Mouse (Mus musculus) MEL (cell line): ENCODE results near the gene Hnrnph3.

ENCODE experiments used
- CTCF ChIP-seq, 3 experiments: IDR thresholded peaks in 2 of 3; conservative IDR thresholded peaks in 1 of 3; 2 replicates each; pipeline ENCODE4 v1.5.1; 2011 to 2012; ENCODE audit warnings: low read length in 3 of 3, low read depth in 2 of 3, mild to moderate bottlenecking in 2 of 3, improper control_type of control experiment in 1 of 3, inconsistent platforms in 1 of 3, mixed read lengths in 1 of 3, moderate library complexity in 1 of 3; ENCODE audit not compliant: control insufficient read depth in 1 of 3, insufficient read depth in 1 of 3, poor library complexity in 1 of 3, severe bottlenecking in 1 of 3
- EP300 ChIP-seq, 2 experiments: IDR thresholded peaks; 2 replicates each; pipeline ENCODE4 v1.6.1; 2011; ENCODE audit warnings: improper control_type of control experiment in 2 of 2, low read length in 2 of 2, low read depth in 1 of 2, mild to moderate bottlenecking in 1 of 2
- MAZ ChIP-seq: IDR thresholded peaks from 2 replicates; pipeline ENCODE4 v1.6.1; 2012; ENCODE audit warnings: low read depth, mild to moderate bottlenecking, inconsistent platforms, low read length, improper control_type of control experiment
- MEF2A ChIP-seq: IDR thresholded peaks from 2 replicates; pipeline ENCODE4 v1.6.1; 2014; ENCODE audit warnings: low read depth, mild to moderate bottlenecking, inconsistent platforms, low read length, improper control_type of control experiment; ENCODE audit not compliant: poor library complexity, insufficient replicate concordance, severe bottlenecking; ENCODE audit errors: extremely low read depth
- POLR2A ChIP-seq, 2 experiments: IDR thresholded peaks; 2 replicates each; pipeline ENCODE4 v1.6.1; 2011 to 2012; ENCODE audit warnings: low read length in 2 of 2, mild to moderate bottlenecking in 2 of 2, control low read depth in 1 of 2, improper control_type of control experiment in 1 of 2, low read depth in 1 of 2, moderate library complexity in 1 of 2; ENCODE audit not compliant: control insufficient read depth in 1 of 2, insufficient read depth in 1 of 2, poor library complexity in 1 of 2
- POLR2AphosphoS2 ChIP-seq: IDR thresholded peaks from 2 replicates; pipeline ENCODE4 v1.6.1; 2011; ENCODE audit warnings: low read length, improper control_type of control experiment
- RAD21 ChIP-seq: IDR thresholded peaks from 2 replicates; pipeline ENCODE4 v1.6.1; 2011; ENCODE audit warnings: mild to moderate bottlenecking, low read depth, low read length, improper control_type of control experiment
- TAL1 ChIP-seq: IDR thresholded peaks from 2 replicates; pipeline ENCODE4 v1.6.1; 2012; ENCODE audit warnings: mild to moderate bottlenecking, inconsistent platforms, low read length, moderate library complexity, mixed read lengths
- USF2 ChIP-seq, 2 experiments: IDR thresholded peaks; 2 replicates each; pipeline ENCODE4 v1.6.1; 2011 to 2012; ENCODE audit warnings: improper control_type of control experiment in 2 of 2, low read length in 2 of 2, borderline replicate concordance in 1 of 2, inconsistent platforms in 1 of 2, low read depth in 1 of 2, mild to moderate bottlenecking in 1 of 2; ENCODE audit not compliant: insufficient read depth in 1 of 2
- ZC3H11A ChIP-seq: IDR thresholded peaks from 2 replicates; pipeline ENCODE4 v1.6.1; 2012; ENCODE audit warnings: low read depth, mild to moderate bottlenecking, inconsistent platforms, low read length, improper control_type of control experiment

DNA sequence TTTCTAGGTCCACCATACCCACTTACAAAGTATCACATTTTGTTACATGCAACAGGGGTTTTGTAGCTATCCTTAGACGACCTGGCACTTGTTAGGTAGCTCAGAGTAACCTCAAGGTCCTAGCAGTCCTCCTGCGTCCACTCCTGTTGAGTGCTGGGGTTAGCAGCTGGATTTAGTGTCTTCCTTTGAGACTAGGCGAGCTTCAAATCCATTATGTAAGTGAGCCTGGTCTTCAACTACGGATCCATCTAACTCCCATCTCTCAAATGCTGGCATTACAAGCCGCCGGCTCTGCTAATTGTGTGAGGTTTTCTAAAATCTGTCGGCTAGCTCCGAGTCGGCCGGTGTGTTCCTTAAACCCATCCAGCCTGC, 44.4 kb downstream of the Hnrnph3 start:
- TF ChIP-seq MEF2A (no peak), POLR2A (IDR thresholded peaks at IDR 0.05; ENCODE audit: control insufficient read depth in 1 of 2, insufficient read depth in 1 of 2, low read depth in 1 of 2, low read length in 2 of 2, poor library complexity in 1 of 2) (no peak), MAZ (no peak), USF2 (IDR thresholded peaks at IDR 0.05; ENCODE audit: borderline replicate concordance in 1 of 2, insufficient read depth in 1 of 2, low read depth in 1 of 2, low read length in 2 of 2) (no peak), TAL1 (no peak), EP300 (IDR thresholded peaks at IDR 0.05; ENCODE audit: low read depth in 1 of 2, low read length in 2 of 2) (no peak), ZC3H11A (no peak), POLR2AphosphoS2 (no peak), CTCF (IDR thresholded peaks at IDR 0.05 in 2 of 3, conservative IDR thresholded peaks at IDR 0.05 in 1 of 3; ENCODE audit: control insufficient read depth in 1 of 3, insufficient read depth in 1 of 3, low read depth in 2 of 3, low read length in 3 of 3, poor library complexity in 1 of 3, severe bottlenecking in 1 of 3) (no peak), RAD21 (no peak)
